Mouse (Mus musculus) activated CD4-positive, CD25-positive, alpha-beta regulatory T cell, adult 4 months (primary cell): ENCODE data around the gene Med13l. TPM values are rescaled to one million over a fixed set of nuclear protein-coding genes. Genes with fewer than 3 reads are reported as not detected.

Experiments
- ATAC-seq: one replicate; pipeline ENCODE4 v1.8.0; 2017
- polyA plus RNA-seq, 2 experiments: library from polyadenylated mRNA; unstranded; fragments of 100-300 nt; shearing (Covaris generic); gene quantifications; one replicate each; pipeline ENCODE4 v1.2.1; 2017

The Med13l gene
- polyA plus RNA-seq, 2 experiments from 2014 or later: 14.6 to 17.4 TPM

DNA sequence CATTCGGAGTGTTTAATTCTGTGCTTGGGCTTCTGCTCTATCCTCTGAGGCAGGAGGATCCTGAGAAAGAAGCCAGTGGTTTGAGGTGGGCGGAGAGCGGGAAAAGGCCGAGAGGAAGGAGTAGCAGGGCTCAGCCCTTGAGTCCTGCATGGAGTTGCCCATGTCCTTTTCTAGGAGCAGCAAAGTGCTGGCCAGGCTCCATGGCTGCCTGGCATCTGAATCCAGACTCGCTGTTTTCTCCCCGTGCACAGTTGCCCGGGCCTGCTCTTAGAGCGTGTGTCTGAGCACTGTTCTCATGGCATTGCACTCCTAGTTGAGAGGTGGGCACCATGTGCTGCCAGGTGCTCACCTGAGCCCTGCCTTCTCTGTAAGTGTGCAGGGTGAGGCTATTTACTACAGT is 175.3 kb downstream of the Med13l start:
- ATAC-seq: no peak

DNA sequence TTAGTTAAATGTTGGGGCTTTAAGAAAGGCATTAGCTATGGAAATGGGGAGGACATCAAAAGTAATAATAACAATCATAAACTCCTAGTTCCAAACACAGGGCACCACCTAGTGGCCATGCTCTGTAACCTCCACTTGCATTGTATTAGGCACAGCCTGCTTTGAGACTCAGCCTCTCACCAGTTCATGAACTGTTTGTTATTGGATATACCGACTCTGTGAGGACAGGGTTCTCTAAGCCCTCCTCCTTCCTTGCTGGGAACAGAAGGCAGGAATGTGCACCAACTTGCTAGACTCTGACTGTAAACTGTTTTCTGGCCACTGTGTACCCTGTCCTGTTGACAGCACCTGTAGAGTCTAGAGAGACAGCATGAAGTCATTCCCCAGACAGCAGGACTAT is 177.1 kb downstream of the Med13l start:
- ATAC-seq: peak; percentile 54

GRCm38 (mm10) chr5:118743067-118743466 is 182.6 kb downstream of the Med13l start:
- ATAC-seq: no peak

DNA sequence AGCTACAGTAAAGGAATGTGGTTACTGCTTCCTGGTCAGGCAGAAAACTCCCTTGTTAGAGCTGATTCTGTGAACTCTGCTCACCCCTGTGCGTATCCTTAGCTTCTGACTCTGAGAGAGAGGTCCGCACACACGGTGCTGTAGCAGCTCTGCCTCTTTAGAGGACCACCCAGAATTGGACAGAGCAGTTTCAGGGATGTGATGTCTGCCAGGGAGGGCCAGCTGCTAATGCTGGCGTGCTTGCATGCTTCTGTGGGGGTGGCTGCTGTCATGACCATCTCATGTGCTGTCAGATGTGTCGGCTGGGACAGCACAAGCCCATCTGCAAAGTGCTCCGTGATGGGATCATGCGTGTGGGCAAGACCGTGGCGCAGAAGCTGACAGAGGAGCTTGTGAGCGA is 186.5 kb downstream of the Med13l start:
- ATAC-seq: no peak

DNA sequence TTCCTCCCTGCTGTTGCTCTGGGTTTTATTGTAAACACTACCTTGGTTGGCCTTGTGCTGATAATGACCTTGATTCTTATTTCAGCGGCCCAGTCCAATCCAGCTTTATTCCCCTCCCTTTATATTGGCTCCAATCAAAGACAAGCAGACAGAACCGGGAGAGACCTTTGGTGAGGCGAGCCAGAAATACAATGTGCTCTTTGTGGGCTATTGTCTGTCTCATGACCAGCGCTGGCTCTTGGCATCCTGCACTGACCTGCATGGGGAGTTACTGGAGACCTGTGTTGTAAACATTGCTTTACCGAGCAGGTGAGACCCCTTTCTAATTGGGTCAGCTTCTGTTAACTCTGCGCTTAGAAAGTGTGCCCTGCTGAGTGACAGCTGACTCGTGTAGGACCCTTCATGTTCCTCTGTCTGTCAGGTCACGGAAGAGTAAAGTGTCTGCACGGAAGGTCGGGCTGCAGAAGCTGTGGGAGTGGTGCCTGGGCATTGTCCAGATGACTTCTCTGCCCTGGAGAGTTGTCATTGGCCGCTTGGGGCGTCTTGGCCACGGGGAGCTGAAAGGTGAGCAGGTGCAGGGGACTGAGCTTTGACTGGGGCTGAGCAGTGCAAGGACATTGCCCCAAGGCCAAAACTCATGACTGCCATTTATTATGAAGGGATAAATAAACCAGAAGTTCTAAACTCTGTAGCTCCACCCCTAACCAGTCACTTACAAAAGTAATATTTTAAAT is 191.1 kb downstream of the Med13l start:
- no peak for ATAC-seq

GRCm38 (mm10) chr5:118752868-118753267 is 192.4 kb downstream of the Med13l start:
- ATAC-seq: no peak

GRCm38 (mm10) chr5:118753471-118754044 is 193.1 kb downstream of the Med13l start:
- ATAC-seq: no peak

DNA sequence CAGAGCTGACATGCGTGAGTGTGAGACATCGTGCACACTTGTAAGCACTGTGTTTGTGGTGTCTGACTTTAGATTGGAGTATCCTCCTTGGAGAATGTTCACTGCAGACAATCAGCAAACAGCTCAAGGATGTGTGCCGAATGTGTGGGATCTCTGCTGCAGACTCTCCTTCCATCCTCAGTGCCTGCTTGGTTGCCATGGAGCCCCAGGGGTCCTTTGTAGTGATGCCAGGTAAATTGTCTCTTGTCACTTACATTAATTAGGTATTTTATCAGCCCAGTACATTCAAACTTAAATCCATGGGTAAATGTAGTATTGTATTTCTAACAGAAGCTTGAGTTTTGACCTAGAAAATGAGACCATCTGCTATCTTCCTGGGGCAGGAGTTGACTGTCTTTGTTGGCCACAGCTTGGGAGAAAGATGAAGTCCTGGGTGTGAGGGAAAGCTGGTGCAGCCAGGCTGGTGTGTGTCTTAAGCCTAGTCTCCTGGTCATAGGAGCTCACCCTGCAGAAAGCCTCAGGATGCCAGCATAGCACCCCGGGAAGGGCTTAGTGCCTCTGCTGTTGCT is 193.8 kb downstream of the Med13l start:
- no peak for ATAC-seq

- ATAC-seq: no peak
Measured at GRCm38 (mm10) chr5:118756078-118756477, 195.6 kb downstream of the Med13l start.

DNA sequence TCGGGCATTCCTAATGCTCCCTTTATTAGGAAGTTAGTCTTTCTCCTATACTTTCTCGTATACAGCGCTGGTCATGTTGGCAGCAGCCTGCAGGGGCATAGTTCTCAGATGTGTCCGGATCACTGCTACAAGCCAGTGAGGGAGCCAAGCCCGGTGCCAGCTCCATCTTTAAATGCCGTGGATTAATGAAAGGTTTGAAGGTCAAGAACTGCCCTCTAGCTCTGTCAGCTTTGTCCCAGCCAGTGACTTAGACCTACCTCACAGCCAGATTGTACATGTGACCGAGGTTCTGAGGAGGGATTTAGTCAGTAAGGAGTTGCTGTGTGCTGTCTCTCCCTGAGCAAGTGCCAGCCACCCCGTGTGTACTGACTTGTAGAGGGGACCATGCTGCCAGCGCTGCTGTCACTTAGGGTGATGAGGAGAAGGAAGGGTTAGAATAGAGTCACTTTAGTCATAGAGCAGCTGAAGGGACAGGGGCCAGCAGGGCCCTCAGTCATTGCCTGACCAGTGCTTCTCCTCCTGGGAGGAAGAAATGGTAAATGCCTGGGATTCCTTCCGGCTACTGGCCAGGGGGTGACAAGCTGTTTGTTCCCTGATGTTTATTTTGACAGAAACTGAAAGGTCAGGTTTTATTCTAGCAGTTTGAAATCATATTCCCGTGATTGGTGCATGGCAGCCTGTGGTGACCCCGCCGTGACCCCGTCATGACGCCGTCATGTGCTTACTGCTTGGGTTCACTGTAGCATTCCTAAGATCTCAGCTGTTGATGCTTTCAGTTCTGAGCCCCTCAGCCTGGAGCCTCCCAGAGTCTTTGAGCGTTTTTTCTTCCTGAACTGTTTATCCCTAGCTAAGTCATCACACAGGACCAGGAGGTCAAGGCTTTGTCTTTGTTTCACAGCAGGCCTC is 197.2 kb downstream of the Med13l start:
- ATAC-seq: no peak

DNA sequence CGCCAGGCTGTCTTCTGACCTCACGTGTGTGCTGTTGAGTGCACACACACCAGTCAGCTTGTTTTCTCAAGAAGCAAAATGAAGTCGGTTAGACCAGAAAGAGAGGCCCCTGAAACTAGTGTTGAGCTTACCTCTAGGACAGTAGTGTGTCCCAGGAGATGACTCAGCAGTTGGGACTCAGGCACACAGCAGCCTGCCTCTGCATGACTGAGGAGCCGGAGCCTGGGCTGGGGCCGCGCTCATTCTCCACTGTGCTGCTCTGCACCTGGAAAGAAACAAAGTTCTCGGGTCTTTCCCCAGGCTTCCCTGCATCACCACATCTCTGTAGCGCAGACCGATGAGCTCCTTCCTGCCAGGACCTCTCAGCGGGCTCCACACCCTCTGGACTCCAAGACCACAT is 200.5 kb downstream of the Med13l start:
- no peak for ATAC-seq

DNA sequence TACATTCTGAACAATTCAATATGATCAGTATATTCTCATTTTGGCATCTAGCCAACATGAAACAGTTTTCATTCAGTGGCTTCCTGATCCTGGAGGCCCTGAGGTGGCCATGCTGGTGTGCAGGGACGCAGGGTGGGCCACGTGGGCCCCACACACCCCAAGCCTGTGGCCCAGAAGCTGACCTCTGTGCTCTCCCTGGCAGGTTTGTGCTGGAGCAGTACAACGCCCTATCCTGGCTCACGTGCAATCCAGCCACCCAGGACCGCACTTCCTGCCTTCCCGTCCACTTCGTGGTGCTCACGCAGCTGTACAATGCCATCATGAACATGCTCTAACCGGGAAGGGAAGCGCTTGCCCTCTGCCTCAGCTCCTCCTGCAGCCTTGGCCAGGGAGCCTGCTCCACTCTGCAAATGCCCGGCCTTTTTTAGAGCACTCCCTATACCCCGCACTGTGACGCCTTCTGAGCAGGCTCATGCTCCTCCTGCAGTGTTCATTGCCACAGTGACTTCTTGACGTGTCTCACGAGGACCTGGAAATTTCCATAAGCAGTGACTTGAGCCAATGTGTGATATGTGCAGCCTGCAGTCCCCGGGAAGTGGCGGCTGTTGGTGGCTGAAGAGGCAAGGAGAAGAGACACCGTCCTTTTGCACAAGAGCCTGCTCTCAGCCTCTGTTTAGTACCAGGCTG is 202.2 kb downstream of the Med13l start:
- no peak for ATAC-seq

DNA sequence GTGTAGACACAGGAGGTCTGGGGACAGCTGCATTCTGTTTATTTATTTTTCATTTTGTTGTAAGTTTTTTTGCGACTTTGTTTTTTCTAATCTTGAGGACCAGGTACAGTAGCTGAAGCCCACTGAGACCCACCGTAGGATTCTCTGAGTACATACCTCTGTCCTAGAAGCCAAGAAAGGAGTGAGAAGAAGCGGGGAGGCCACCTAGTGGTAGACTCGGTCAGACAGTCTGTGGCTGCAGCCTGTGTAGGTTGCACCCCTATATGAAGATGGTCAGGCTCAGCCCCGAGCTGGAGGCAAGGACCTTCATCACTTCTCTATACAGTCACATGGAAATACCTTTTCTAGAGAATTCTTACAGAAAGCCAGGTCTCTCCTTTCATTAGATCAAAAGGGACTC is 202.9 kb downstream of the Med13l start:
- ATAC-seq: no peak

- ATAC-seq: no peak
Measured at GRCm38 (mm10) chr5:118769143-118769542, 208.7 kb downstream of the Med13l start.

GRCm38 (mm10) chr5:118773866-118774265 is 213.4 kb downstream of the Med13l start:
- no peak for ATAC-seq

DNA sequence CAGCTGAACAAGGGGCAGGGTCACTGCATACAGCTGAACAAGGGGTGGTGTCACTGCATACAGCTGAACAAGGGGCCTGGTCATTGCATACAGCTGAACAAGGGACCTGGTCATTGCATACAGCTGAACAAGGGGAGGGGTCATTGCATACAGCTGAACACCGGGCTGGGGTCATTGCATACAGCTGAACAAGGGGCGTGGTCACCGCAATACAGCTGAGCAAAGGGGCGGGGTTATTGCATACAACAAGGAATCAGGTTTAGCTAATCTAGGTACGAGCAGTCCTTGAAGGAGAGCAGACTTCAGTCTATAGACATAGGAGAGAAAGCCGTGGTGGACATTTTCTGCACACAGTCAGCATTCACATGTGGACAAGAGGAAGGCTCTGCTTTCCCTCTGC is 215.9 kb downstream of the Med13l start:
- ATAC-seq: no peak

- ATAC-seq: no peak
Measured at GRCm38 (mm10) chr5:118781598-118781997, 221.1 kb downstream of the Med13l start.

- no peak for ATAC-seq
Measured at GRCm38 (mm10) chr5:118782139-118782538, 221.7 kb downstream of the Med13l start.

GRCm38 (mm10) chr5:118789226-118789625 is 228.7 kb downstream of the Med13l start:
- no peak for ATAC-seq

GRCm38 (mm10) chr5:118789776-118790175 is 229.3 kb downstream of the Med13l start:
- ATAC-seq: no peak

DNA sequence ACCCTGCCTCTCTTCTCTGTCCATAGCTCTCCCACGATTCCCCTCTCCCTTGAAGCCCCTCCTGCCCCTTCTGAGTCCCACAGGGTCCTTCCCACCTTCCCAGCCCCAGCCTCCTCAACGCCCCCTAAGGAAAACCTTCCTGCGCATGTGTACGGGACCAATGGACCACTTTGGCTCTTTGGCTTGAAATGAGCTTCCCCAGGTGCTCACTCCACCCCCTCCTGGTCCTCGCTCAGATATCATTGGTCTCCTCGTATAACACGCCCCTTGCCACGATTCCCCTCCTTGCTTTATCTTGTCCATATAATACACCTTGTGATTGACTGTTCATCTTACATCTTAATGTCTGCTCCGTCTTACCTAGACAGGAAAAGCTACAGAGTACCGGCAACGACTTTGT is 237.3 kb downstream of the Med13l start:
- ATAC-seq: no peak

DNA sequence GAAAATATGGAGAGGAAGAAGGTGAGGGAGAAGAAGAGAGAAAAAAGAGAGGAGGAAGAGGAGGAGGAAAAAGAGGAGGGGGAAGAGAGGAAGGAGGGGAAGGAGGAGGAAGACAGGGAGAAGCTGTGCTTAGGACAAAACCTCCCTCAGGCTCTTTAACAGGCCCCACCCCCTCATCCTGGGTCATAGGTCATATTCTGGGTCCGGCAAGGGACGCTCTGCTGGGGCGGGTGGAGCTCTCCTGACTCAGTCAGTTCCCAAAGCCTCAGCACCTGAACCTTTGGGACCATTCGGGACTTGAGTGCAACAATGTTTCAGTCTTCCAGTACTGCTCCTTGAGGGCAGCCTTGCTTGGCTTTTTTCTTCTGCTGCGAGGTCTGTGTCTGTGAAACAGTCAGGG is 241.1 kb downstream of the Med13l start:
- ATAC-seq: no peak

GRCm38 (mm10) chr5:118802036-118802435 is 241.6 kb downstream of the Med13l start:
- ATAC-seq: no peak
